Mouse (Mus musculus) spleen, adult 18-20 months (tissue): ENCODE measurements around the gene Hist1h2bc.
"Not testable (repeated sequence)": the region's sequence is repeated elsewhere in the genome, so short reads cannot be mapped to it uniquely, and the experiment has no call there.

Experiments
- DNase-seq, 2 experiments: peaks; one replicate each; pipeline ENCODE4 v3.0.0; 2022; ENCODE audit warnings: mixed read lengths in 2 of 2

Gene Hist1h2bc

GRCm38 (mm10) chr13:23683755-23684281 lies at the start of gene Hist1h2bc, which contains the start of gene Hist1h2ac:
TSS of gene Hist1h2bc (plus strand) at chr13:23684199.
TSS of gene Hist1h2ac (minus strand) at chr13:23683948.
- peak; percentile 65 to 66 for DNase-seq

- no peak for DNase-seq
Measured at GRCm38 (mm10) chr13:23659636-23660366, 24.2 kb upstream of the Hist1h2bc start.

- DNase-seq, result no peak
Measured at GRCm38 (mm10) chr13:23662536-23662935, 21.5 kb upstream of the Hist1h2bc start.

GRCm38 (mm10) chr13:23681990-23682582 lies 1.9 kb upstream of the Hist1h2bc start:
- no peak for DNase-seq

- no peak for DNase-seq
Measured at GRCm38 (mm10) chr13:23682623-23682946, 1.4 kb upstream of the Hist1h2bc start.

- DNase-seq, result not testable (repeated sequence)
Measured at GRCm38 (mm10) chr13:23682947-23683754, 848 bp upstream of the Hist1h2bc start.

GRCm38 (mm10) chr13:23684295-23684945 lies 421 bp downstream of the Hist1h2bc start:
- DNase-seq, result peak in 1 of 2 experiments; percentile 26

GRCm38 (mm10) chr13:23685121-23685861 lies 1.3 kb downstream of the Hist1h2bc start:
- DNase-seq, result peak in 1 of 2 experiments; percentile 24

- no peak for DNase-seq
Measured at GRCm38 (mm10) chr13:23685966-23686365, 2.0 kb downstream of the Hist1h2bc start.

- no peak for DNase-seq
Measured at GRCm38 (mm10) chr13:23687181-23687580, 3.2 kb downstream of the Hist1h2bc start.

- DNase-seq, result no peak
Measured at GRCm38 (mm10) chr13:23687907-23688306, 3.9 kb downstream of the Hist1h2bc start.

GRCm38 (mm10) chr13:23688956-23689355 lies 5.0 kb downstream of the Hist1h2bc start:
- DNase-seq, result no peak

- no peak for DNase-seq
Measured at GRCm38 (mm10) chr13:23689459-23689858, 5.5 kb downstream of the Hist1h2bc start.

GRCm38 (mm10) chr13:23693856-23694440 lies 9.9 kb downstream of the Hist1h2bc start:
- DNase-seq, result no peak

- no peak for DNase-seq
Measured at GRCm38 (mm10) chr13:23694956-23695355, 11.0 kb downstream of the Hist1h2bc start.

- DNase-seq, result no peak
Measured at GRCm38 (mm10) chr13:23695514-23695913, 11.5 kb downstream of the Hist1h2bc start, which contains the start of gene Hist1h1t. TSS of gene Hist1h1t (plus strand) at chr13:23695814.

GRCm38 (mm10) chr13:23696061-23696474 lies 12.1 kb downstream of the Hist1h2bc start:
- DNase-seq, result no peak

- peak in 1 of 2 experiments; percentile 61 for DNase-seq
Measured at GRCm38 (mm10) chr13:23697491-23698299, 13.7 kb downstream of the Hist1h2bc start.

GRCm38 (mm10) chr13:23698300-23698693 lies 14.3 kb downstream of the Hist1h2bc start, which contains the start of gene Hist1h4c:
TSS of gene Hist1h4c (minus strand) at chr13:23698454.
- DNase-seq, result peak; percentile 95 to 98

GRCm38 (mm10) chr13:23698996-23699395 lies 15.0 kb downstream of the Hist1h2bc start:
- DNase-seq, result no peak
